Mouse (Mus musculus): ENCODE measurements around the gene Mllt3. TPM values are rescaled to one million over a fixed set of nuclear protein-coding genes. Genes with fewer than 3 reads are reported as not detected.
"Not testable (repeated sequence)": the region's sequence is repeated elsewhere in the genome, so short reads cannot be mapped to it uniquely, and the experiment has no call there.

Gene Mllt3
- polyA plus RNA-seq, 1 experiment from 2014 or later, result 95.2 TPM

DNA sequence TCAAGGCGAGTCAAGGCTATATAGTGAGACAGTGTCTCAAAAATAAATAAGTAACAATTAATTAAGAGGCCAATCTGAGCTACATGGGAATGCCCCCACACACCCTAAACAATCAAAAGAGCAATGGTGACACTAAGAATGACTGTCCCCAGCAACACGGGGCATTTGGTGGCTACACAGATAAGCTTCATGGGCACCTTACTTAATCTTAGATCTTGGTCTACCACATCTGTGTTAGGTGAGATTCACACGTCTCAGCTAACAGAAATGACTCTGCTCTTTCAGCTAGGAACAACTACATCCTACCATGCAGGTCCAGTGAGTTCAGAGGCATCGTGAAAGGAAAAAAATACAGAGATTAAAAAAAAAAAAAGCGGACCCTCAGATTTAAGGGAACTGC is 22.7 kb downstream of the Mllt3 start:
- Histone ChIP-seq H3K9me3 (no peaks in the 10 kb centered on the region), H3K9ac (no peak overlapping the region), H3K4me3 (no peak overlapping the region), H3K4me2 (no peak overlapping the region), H3K27me3 (replicated peaks) (no peaks in the 10 kb centered on the region), H3K27ac (no peak overlapping the region), H3K4me1 (peaks cover 42% of the 10 kb centered on the region), H3K36me3 (replicated peaks) (no peaks in the 10 kb centered on the region)
- 92% methylated on average over 5 of the region's 5 CpGs for WGBS
- no peak for ATAC-seq (replicated peaks)

GRCm38 (mm10) chr4:88005801-88006200 is 27.4 kb downstream of the Mllt3 start:
- Histone ChIP-seq H3K36me3 (replicated peaks) (0 out of 2 replicates have a peak, but pooled peaks cover 5% of the 10 kb centered on the region), H3K4me1 (no peaks in the 10 kb centered on the region), H3K4me2 (no peak overlapping the region), H3K9me3 (no peaks in the 10 kb centered on the region), H3K27ac (no peak overlapping the region), H3K4me3 (no peak overlapping the region), H3K27me3 (replicated peaks) (no peaks in the 10 kb centered on the region), H3K9ac (no peak overlapping the region)
- no peak for ATAC-seq (replicated peaks)
- 91% methylated on average over 3 of the region's 3 CpGs for WGBS

GRCm38 (mm10) chr4:88003159-88003948 is 29.8 kb downstream of the Mllt3 start:
- Histone ChIP-seq H3K36me3 (replicated peaks) (0 out of 2 replicates have a peak, but pooled peaks cover 5% of the 10 kb centered on the region), H3K4me1 (no peaks in the 10 kb centered on the region), H3K4me3 (no peak overlapping the region), H3K9ac (no peak overlapping the region), H3K27me3 (replicated peaks) (no peaks in the 10 kb centered on the region), H3K27ac (no peak overlapping the region), H3K4me2 (no peak overlapping the region), H3K9me3 (no peaks in the 10 kb centered on the region)
- WGBS, result 81% methylated on average over 9 of the region's 9 CpGs
- ATAC-seq (replicated peaks), result no peak

GRCm38 (mm10) chr4:87991710-87992109 is 41.5 kb downstream of the Mllt3 start:
- WGBS, result 85% methylated on average over 5 of the region's 5 CpGs
- no peak overlapping the region for H3K4me2 ChIP-seq
- H3K9me3 ChIP-seq, result no peaks in the 10 kb centered on the region
- H3K4me3 ChIP-seq, result no peak overlapping the region
- no peak for ATAC-seq (replicated peaks)
- H3K4me1 ChIP-seq, result peaks cover 10% of the 10 kb centered on the region
- H3K9ac ChIP-seq, result no peak overlapping the region
- no peak overlapping the region for H3K27ac ChIP-seq
- no peaks in the 10 kb centered on the region for H3K27me3 ChIP-seq (replicated peaks)
- H3K36me3 ChIP-seq (replicated peaks), result no peaks in the 10 kb centered on the region

- Histone ChIP-seq H3K4me2 (no peak overlapping the region), H3K4me1 (peaks cover 10% of the 10 kb centered on the region), H3K4me3 (no peak overlapping the region), H3K36me3 (replicated peaks) (no peaks in the 10 kb centered on the region), H3K27ac (no peak overlapping the region), H3K9ac (no peak overlapping the region), H3K9me3 (no peaks in the 10 kb centered on the region), H3K27me3 (replicated peaks) (no peaks in the 10 kb centered on the region)
- ATAC-seq (replicated peaks), result no peak
- 64% methylated on average over 5 of the region's 5 CpGs for WGBS
Observed at GRCm38 (mm10) chr4:87990940-87991339, 42.2 kb downstream of the Mllt3 start.

- no peaks in the 10 kb centered on the region for H3K9me3 ChIP-seq
- H3K27me3 ChIP-seq (replicated peaks), result no peaks in the 10 kb centered on the region
- peaks cover 27% of the 10 kb centered on the region for H3K4me1 ChIP-seq
- no peak overlapping the region for H3K4me3 ChIP-seq
- H3K9ac ChIP-seq, result no peak overlapping the region
- H3K36me3 ChIP-seq (replicated peaks), result no peaks in the 10 kb centered on the region
- WGBS, result 36% methylated on average over 4 of the region's 4 CpGs
- no peak overlapping the region for H3K27ac ChIP-seq
- no peak for ATAC-seq (replicated peaks)
- H3K4me2 ChIP-seq, result no peak overlapping the region
Observed at GRCm38 (mm10) chr4:87985281-87985680, 47.9 kb downstream of the Mllt3 start.

- Histone ChIP-seq H3K27me3 (replicated peaks) (no peaks in the 10 kb centered on the region), H3K27ac (no peak overlapping the region), H3K4me1 (peaks cover 26% of the 10 kb centered on the region), H3K9ac (no peak overlapping the region), H3K9me3 (no peaks in the 10 kb centered on the region), H3K4me2 (no peak overlapping the region), H3K36me3 (replicated peaks) (no peaks in the 10 kb centered on the region), H3K4me3 (no peak overlapping the region)
- peak; percentile 55; the same call in 1 of the 2 replicates for ATAC-seq (replicated peaks)
- 15% methylated on average over 3 of the region's 3 CpGs for WGBS
Observed at GRCm38 (mm10) chr4:87984589-87984988, 48.6 kb downstream of the Mllt3 start.

DNA sequence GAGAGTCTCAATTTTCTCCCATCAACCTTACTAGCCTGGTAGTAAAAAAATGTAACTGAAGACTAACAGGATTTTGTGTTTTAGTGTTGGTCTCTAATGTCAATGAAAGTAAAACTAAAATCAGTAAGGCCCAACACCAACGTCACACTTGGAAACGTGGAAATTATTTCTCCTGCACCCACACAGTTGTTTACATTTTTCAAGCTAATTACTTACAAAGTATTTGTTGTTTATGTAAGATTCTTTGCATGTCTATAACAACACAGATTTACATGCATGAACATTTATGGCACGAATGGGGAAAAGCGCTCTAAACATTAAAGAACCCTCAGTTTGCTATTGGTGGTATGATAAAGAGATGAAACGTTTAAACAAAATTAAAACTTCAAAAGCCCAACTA is 49.1 kb downstream of the Mllt3 start:
- no peak overlapping the region for H3K4me2 ChIP-seq
- no peak overlapping the region for H3K4me3 ChIP-seq
- H3K9ac ChIP-seq, result no peak overlapping the region
- H3K27me3 ChIP-seq (replicated peaks), result no peaks in the 10 kb centered on the region
- WGBS, result 65% methylated on average over 5 of the region's 5 CpGs
- H3K36me3 ChIP-seq (replicated peaks), result no peaks in the 10 kb centered on the region
- H3K9me3 ChIP-seq, result no peaks in the 10 kb centered on the region
- H3K4me1 ChIP-seq, result peaks cover 23% of the 10 kb centered on the region
- no peak overlapping the region for H3K27ac ChIP-seq
- ATAC-seq (replicated peaks), result no peak

DNA sequence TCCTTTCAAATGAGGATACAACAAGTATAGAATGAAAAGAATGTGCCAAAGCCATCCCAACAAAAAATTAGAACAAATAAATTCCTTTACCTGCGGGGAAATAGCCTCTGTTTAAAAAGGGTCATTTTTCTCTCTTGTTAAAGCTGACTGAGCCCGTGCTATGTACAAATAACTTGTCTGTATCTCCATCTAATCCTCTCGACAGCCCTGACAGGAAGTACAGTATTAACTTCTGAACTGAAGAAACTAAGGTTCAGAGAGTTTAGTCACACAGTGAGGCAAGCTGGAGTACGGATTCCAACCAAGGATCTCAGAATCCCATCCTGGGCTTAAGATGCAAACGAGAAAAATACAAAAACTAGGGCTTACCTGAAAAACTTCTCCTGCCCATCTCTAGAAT is 50.6 kb downstream of the Mllt3 start:
- Histone ChIP-seq H3K4me2 (no peak overlapping the region), H3K9me3 (no peaks in the 10 kb centered on the region), H3K27ac (no peak overlapping the region), H3K9ac (no peak overlapping the region), H3K4me3 (no peak overlapping the region), H3K4me1 (peaks cover 27% of the 10 kb centered on the region), H3K27me3 (replicated peaks) (no peaks in the 10 kb centered on the region), H3K36me3 (replicated peaks) (no peaks in the 10 kb centered on the region)
- ATAC-seq (replicated peaks), result no peak
- WGBS, result 66% methylated on average over 5 of the region's 5 CpGs

DNA sequence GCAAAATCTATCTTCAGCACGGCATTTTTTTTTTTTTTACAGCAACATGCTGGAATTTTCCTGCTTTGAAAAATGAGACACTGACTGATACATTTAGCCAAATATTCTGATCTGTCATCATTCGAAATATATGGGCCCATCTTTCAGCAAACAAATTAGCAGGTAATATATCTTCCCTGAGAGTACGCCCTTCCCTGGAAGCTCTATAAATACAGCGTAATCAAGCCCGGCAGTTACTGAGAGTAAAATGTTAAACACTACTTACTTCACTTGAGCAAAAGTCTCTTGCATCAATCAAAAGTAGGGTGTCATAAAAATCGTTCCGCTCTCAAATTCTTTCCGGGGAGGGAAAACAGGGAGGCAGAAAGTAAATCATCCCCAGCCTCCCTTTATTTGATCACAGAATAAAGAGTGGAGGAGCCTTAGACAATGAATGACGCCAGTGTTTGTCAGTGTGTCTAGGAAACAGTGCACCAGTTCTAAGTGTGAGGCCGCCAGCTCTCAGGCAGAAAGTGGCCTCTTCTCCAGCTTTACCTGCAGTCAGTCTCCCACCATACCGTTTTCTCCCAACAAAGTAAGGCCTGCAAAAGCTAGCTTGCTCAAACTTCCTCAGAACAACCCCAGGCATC is 55.2 kb downstream of the Mllt3 start:
- H3K27me3 ChIP-seq (replicated peaks), result no peaks in the 10 kb centered on the region
- no peak overlapping the region for H3K4me2 ChIP-seq
- WGBS, result 71% methylated on average over 11 of the region's 11 CpGs
- H3K9ac ChIP-seq, result no peak overlapping the region
- ATAC-seq (replicated peaks), result no peak
- H3K36me3 ChIP-seq (replicated peaks), result no peaks in the 10 kb centered on the region
- H3K9me3 ChIP-seq, result no peaks in the 10 kb centered on the region
- H3K4me3 ChIP-seq, result no peak overlapping the region
- peaks cover 4% of the 10 kb centered on the region; the same call in 1 of the 2 replicates for H3K4me1 ChIP-seq
- no peak overlapping the region for H3K27ac ChIP-seq

- Histone ChIP-seq H3K4me2 (no peak overlapping the region), H3K9ac (no peak overlapping the region), H3K27me3 (replicated peaks) (no peaks in the 10 kb centered on the region), H3K4me1 (peaks cover 11% of the 10 kb centered on the region), H3K9me3 (no peaks in the 10 kb centered on the region), H3K36me3 (replicated peaks) (no peaks in the 10 kb centered on the region), H3K4me3 (no peak overlapping the region), H3K27ac (no peak overlapping the region)
- WGBS, result 89% methylated on average over 7 of the region's 7 CpGs
- no peak for ATAC-seq (replicated peaks)
Observed at GRCm38 (mm10) chr4:87965836-87966235, 67.3 kb downstream of the Mllt3 start.

DNA sequence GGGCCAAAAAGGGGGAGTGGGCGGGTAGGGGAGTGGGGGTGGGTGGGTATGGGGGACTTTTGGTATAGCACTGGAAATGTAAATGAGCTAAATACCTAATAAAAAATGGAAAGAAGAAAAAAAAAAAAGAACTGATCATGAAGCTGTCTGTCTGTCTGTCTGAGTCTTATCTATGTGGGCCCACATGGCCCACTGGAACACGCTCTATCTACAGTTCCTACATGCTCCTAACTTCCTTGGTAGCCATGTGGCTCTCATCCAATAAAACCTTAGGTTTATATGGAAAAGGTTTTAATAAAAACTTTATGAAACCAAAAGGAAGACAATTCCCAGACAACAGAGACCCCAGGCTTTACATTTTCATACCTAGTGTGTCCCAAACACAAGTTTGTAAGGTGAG is 68.3 kb downstream of the Mllt3 start:
- not testable (repeated sequence) for H3K9ac ChIP-seq; H3K27ac ChIP-seq; H3K4me3 ChIP-seq; H3K4me2 ChIP-seq; H3K4me1 ChIP-seq; H3K36me3 ChIP-seq (replicated peaks); ATAC-seq (replicated peaks); H3K9me3 ChIP-seq; H3K27me3 ChIP-seq (replicated peaks)
- WGBS, result 100% methylated on average over 2 of the region's 2 CpGs

- Histone ChIP-seq H3K9ac (no peak overlapping the region), H3K4me3 (no peak overlapping the region), H3K4me2 (no peak overlapping the region), H3K4me1 (peaks cover 3% of the 10 kb centered on the region; the same call in 1 of the 2 replicates), H3K27ac (no peak overlapping the region), H3K36me3 (replicated peaks) (no peaks in the 10 kb centered on the region), H3K27me3 (replicated peaks) (no peaks in the 10 kb centered on the region), H3K9me3 (no peaks in the 10 kb centered on the region)
- 92% methylated on average over 3 of the region's 3 CpGs for WGBS
- no peak for ATAC-seq (replicated peaks)
Observed at GRCm38 (mm10) chr4:87963773-87964076, 69.4 kb downstream of the Mllt3 start.
